In the genomic region with DNA sequence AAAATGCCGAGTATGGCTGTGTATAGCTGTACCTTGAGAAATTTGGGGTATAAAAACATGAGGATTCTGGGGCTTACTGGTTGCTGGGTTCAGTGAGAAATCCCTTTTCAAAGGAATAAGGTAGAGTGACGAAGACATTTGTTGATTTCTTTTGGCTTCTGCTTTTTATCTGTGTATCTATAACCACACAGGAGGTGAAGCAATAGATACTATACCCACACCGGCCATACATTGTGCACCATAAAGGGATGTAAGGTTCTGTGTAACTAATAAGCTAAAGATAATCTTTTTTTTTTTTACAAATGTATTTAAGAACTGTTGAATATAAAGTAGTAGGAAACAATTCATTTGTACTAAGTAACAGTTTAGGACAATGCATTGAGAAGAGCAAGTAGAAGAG, we compare ENCODE assay signal across 31 mouse cellular contexts. TPM values are rescaled to one million over a fixed set of nuclear protein-coding genes. Genes with fewer than 3 reads are reported as not detected.
"Had no signal": no experiment of that assay in that cellular context is flagged by ENCODE, and none has a peak within 500 bp of the region (broad histone marks: within the 10 kb centered on the region; RNA-seq: fewer than 3 reads in every experiment).

No protein-coding gene starts in this region.

- H3K9me3 ChIP-seq: heart, embryonic 13.5 days; heart, embryonic 15.5 days; intestine, embryonic 15.5 days; limb, embryonic 10.5 days; limb, embryonic 12.5 days had no signal

- H3K4me3 ChIP-seq: gastrocnemius, adult 2 months; heart, adult 2 months; heart, embryonic 13.5 days; heart, embryonic 15.5 days; intestine, embryonic 15.5 days; layer of hippocampus, adult 2 months; left cerebral cortex, adult 2 months; limb, embryonic 10.5 days; limb, embryonic 12.5 days had no signal

- H3K4me2 ChIP-seq: heart, embryonic 11.5 days; heart, embryonic 13.5 days; heart, embryonic 15.5 days; hindbrain, embryonic 14.5 days; intestine, embryonic 15.5 days; limb, embryonic 12.5 days; liver, embryonic 11.5 days had no signal

- H3K9ac ChIP-seq: heart, embryonic 13.5 days; heart, embryonic 15.5 days; hindbrain, embryonic 14.5 days; intestine, embryonic 15.5 days; limb, embryonic 12.5 days had no signal

- H3K36me3 ChIP-seq: heart, embryonic 13.5 days; heart, embryonic 15.5 days; intestine, embryonic 15.5 days; limb, embryonic 10.5 days; limb, embryonic 12.5 days had no signal

- DNase-seq: gastrocnemius, adult 2 months; gastrocnemius, postnatal 10 days; gastrocnemius, postnatal 25 days; heart, adult 11 months; heart, adult 2 months; heart, postnatal 14 days; heart, postnatal 36 days; kidney, adult 18-20 months; kidney, adult 8-10 months; kidney, postnatal 10 days; kidney, postnatal 25 days; kidney, postnatal 4 days; liver had no signal

- H3K27me3 ChIP-seq: heart, embryonic 13.5 days; heart, embryonic 15.5 days; intestine, embryonic 15.5 days; limb, embryonic 12.5 days had no signal

- ATAC-seq: hindbrain, embryonic 16.5 days; inflammation-experienced regulatory T-cells, adult 6 months; intestine, embryonic 15.5 days; intestine, postnatal 0 days had no signal

- H3K4me1 ChIP-seq: heart, embryonic 15.5 days; intestine, embryonic 15.5 days; limb, embryonic 10.5 days; limb, embryonic 12.5 days had no signal

- H3K27ac ChIP-seq: gastrocnemius, adult 2 months; heart, adult 2 months; heart, embryonic 13.5 days; heart, embryonic 15.5 days; hindbrain, embryonic 14.5 days; intestine, embryonic 15.5 days; layer of hippocampus, adult 2 months; left cerebral cortex, adult 2 months; limb, embryonic 10.5 days; limb, embryonic 12.5 days had no signal

RNA-seq across cellular contexts. Expression of a gene that starts 2.2 kb away (rescaled TPM):
- total RNA-seq: left cerebral cortex, adult 2 months; left cerebral cortex, postnatal 14 days; left cerebral cortex, postnatal 36 days had no signal
- polyA plus RNA-seq: hindbrain, embryonic 16.5 days; limb, embryonic 10.5 days had no signal

RNA-seq across cellular contexts. Expression of a gene that starts 35.8 kb away (rescaled TPM):
- total RNA-seq: gastrocnemius, adult 2 months; heart, adult 2 months; heart, postnatal 14 days; heart, postnatal 36 days; hematopoietic stem cell, adult 5-6 weeks; layer of hippocampus, adult 2 months; layer of hippocampus, postnatal 25 days; left cerebral cortex, adult 2 months; left cerebral cortex, postnatal 36 days had no signal
- polyA plus RNA-seq: heart, adult 2 months; heart, embryonic 11.5 days; hindbrain, embryonic 11.5 days; inflammation-experienced regulatory T-cells, adult 6 months; limb, embryonic 10.5 days; limb, embryonic 12.5 days; liver, embryonic 11.5 days had no signal
